Mouse (Mus musculus) T-helper 2 cell (primary cell): Measurements from ENCODE around the gene Cxcl14.

ENCODE experiments used
- in situ Hi-C: fragments of 300-600 bp; cut with MboI, MseI; formaldehyde crosslinking; loops from one replicate; pipeline ENCODE4 v1.15.1; 2025; ENCODE audit warnings: high pct_unique_total_duplicates

Cxcl14 gene

GRCm38 (mm10) chr13:56251924-56252619 is 44.3 kb downstream of the Cxcl14 start, which contains the start of gene Neurog1:
Gene Neurog1 (minus strand): TSS chr13:56252163.
- in situ Hi-C loops: no loop called here

- in situ Hi-C loops: no loop called here
These were observed 45.0 kb downstream of the Cxcl14 start for GRCm38 (mm10) chr13:56251176-56251923.

- in situ Hi-C loops: no loop called here
These were observed 45.7 kb downstream of the Cxcl14 start for GRCm38 (mm10) chr13:56250551-56251161.

- in situ Hi-C loops: no loop called here
These were observed 46.6 kb downstream of the Cxcl14 start for GRCm38 (mm10) chr13:56249593-56250341.

GRCm38 (mm10) chr13:56243104-56243503 is 53.2 kb downstream of the Cxcl14 start:
- in situ Hi-C loops: no loop called here

- in situ Hi-C loops: no loop called here
These were observed 56.2 kb downstream of the Cxcl14 start for GRCm38 (mm10) chr13:56240012-56240770.
